Mouse (Mus musculus): ENCODE measurements at regions not wholly inside any gene's neighbourhood (a gene's known extent, or its start where the extent isn't known, plus 50 kb on each side); places are given as distances from the start of the nearest gene placed in this dataset.
A peak's percentile ranks its signal among the peaks of the same experiment; 100 is the strongest.

DNA sequence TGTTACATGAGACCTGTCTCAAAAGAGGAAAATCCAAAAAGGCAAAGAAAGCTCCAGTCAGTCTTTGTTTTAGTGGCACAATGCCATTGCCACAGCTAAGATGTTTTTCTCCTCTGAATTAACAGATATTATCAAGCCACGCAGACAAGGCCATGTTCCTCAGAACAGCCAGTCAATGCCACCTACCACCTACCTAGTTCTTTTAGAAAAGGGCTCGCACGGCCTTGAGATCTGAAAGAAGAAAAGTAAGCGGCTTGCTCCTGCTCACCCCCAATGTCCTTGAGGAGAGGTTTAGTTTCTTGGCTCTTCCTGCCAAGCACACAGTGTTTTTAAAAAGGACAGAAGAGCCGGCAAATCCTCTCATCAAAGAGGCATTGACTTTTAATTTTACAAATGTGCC is 88.7 kb upstream of the Noct start:
- DNase-seq (ENCODE audit: low read depth, low spot score), result no peak

- no peak for DNase-seq (ENCODE audit: low read depth, low spot score)
These were observed 86.4 kb upstream of the Noct start for GRCm38 (mm10) chr3:51137730-51138312.

DNA sequence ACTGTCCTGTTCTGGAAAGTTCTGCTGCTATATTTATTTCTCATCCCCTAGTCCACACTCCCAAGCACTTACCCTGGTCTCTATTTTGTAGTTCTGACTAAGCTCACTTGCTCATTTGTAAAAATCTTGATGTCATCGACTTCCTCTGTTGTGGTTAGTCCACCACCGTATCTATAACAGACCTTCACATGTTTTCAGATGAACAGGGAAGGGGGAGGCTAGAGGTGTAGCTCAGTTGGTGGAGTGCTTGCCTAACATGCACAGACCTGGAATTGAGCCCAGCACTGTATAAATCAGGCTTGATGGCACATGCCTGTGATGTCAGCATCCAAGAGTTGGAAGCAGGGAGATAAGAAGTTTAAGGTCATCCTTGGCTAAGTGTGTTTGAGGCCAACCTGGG is 78.3 kb upstream of the Noct start:
- no peak for DNase-seq (ENCODE audit: low read depth, low spot score)

GRCm38 (mm10) chr3:51150012-51150411 is 74.2 kb upstream of the Noct start:
- DNase-seq (ENCODE audit: low read depth, low spot score), result no peak

DNA sequence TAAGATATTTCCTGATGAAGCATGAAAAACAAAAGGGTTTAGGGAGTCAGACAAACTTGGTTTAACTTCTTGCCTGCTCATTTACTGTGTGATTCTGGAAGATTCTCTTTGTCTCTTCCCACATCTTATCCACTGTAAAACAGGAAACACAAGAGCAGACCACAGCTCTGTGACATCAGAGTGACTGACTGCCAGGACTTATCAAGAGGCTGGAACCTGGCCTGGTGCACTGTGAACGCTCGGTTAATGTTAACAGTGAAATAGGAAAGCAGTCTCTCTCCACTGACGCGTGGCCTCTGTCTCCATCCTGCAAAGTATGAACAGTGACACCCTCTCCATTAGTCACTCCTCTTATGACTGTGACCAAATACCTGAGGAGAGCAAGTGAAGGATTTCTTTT is 73.1 kb upstream of the Noct start:
- no peak for DNase-seq (ENCODE audit: low read depth, low spot score)

DNA sequence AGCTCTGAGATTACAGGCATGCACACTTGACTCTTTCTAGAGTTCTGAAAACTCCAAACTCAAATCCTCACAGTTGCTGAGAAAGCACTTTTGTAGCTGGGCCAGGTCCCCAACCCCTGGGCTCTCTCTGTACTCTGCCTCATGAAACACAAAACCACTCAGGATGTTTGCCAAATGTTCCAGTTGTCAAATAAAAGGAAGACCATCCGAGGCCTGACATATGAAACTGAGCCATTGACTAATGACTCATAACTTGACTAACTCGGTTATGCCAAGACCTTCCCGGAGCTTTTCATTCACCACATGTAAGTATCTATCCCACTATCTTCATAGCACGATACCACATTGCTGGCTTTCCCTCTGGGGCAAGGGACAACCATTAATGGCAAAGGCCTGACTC is 68.6 kb upstream of the Noct start:
- DNase-seq (ENCODE audit: low read depth, low spot score), result no peak

DNA sequence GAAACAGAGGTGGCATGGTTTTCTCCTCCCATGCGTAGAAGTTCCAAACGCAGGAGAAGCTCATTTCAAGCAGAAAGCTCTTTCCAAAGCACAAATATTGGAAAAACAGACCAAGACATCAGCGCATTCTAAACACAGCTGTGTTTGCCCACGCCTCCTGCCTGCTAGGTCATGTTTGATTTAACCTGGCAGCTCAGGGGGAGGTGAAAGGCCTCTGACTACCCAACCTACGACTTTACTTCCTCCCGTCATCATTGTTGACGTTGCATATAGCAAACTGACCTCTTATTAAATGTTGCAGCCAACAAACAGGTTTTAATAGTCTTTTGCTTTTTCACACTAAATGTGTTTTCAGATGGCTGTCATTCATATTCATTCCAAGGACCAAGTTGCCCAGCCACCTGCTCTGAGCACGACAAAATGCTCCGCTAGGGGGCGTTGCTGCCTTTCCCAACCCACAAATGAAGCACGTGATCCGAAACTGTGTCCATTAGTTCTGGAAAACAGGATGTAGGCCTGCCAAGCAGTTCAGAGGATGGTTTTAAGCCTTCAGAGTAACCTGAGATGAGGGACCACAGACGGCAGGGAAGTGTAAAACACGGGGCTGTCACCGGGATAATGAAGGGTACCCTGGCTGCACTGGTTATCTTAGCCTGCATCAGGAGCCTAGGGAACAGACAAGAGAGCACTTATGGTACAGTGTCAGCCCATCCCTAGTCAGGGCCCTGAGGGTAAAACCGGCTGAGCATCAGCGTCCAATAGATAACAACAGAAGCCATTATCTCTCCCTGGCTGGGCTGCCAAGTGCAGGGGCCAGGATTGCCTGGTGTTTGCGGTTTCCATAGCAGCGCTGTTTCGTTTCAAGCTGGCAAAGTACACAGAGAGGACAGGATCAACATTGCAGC is 67.6 kb upstream of the Noct start:
- DNase-seq (ENCODE audit: low read depth, low spot score), result peak; percentile 48

DNA sequence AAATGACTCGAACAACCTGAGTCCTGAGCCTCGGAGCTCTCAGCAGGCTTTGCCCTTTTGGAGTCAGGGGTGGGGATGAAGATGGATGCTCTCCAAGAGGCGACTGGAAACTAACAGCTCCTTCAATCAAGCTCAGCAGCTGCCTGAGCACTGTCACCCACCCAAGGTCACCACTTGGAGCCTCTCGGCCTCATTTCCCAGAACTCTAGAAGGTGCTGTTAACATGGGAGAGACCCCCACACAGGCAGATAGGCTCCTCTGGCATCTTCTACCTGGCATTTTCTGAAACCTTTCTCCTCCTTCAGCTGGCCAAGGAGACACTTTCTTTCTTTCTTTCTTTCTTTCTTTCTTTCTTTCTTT is 67.0 kb upstream of the Noct start:
- no peak for DNase-seq (ENCODE audit: low read depth, low spot score)

GRCm38 (mm10) chr3:51158449-51158848 is 65.8 kb upstream of the Noct start:
- DNase-seq (ENCODE audit: low read depth, low spot score), result no peak

GRCm38 (mm10) chr3:51159322-51159721 is 64.9 kb upstream of the Noct start:
- no peak for DNase-seq (ENCODE audit: low read depth, low spot score)

DNA sequence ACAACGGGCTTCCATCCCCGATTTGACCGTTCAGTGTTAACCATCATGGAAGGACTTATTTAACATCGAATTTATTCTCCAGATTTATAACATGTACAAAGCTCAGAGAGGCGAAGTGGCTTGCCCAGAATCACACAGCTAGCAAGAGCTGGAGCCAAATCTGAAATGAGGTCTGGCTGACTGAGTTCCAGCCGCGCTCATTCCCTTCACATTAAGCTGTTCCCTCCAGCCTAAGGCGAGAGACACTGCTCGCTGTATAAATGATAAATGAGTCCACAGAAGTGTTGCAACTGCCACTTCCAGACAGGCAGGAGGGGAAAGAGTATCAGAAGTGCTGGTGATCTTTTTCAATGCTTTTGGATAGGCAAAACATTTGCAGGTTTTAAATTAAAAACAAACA is 64.4 kb upstream of the Noct start:
- DNase-seq (ENCODE audit: low read depth, low spot score), result no peak

DNA sequence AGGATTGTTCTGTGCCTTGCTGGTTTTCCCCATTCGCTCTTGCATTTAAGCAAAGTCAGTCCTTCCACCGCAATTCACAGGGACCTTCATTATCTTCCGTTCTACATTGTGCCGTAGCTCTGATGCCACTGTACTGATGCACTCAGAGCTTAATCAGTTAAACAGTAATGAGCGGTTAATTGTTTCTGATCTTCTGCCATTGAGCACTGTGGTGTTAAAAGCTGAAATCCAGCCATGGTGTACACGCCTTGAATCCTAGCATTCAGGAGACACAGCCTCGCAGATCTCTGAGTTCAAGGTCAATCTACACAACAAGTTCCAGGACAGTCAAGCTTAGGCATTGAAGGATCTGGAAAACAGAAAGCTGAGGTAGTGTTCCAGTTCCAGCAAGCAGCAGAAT is 63.6 kb upstream of the Noct start:
- DNase-seq (ENCODE audit: low read depth, low spot score), result no peak

- no peak for DNase-seq (ENCODE audit: low read depth, low spot score)
These were observed 54.9 kb upstream of the Noct start for GRCm38 (mm10) chr3:51169150-51169925.

- peak; percentile 40 for DNase-seq (ENCODE audit: low read depth, low spot score)
These were observed 53.9 kb upstream of the Noct start for GRCm38 (mm10) chr3:51170225-51170852.
